Mouse (Mus musculus) spleen, postnatal 10 days (tissue): ENCODE data around the gene Zfp790.
"Not testable (repeated sequence)": the region's sequence is repeated elsewhere in the genome, so short reads cannot be mapped to it uniquely, and the experiment has no call there.

Source experiments
- DNase-seq, 2 experiments: peaks; one replicate each; pipeline ENCODE4 v3.0.0; 2021 to 2022; ENCODE audit warnings: low spot score in 2 of 2

Zfp790 gene

GRCm38 (mm10) chr7:29842105-29842504 lies 26.2 kb downstream of the Zfp790 start:
- DNase-seq, result no peak

- DNase-seq, result no peak
Measured at GRCm38 (mm10) chr7:29844616-29845015, 28.7 kb downstream of the Zfp790 start.

GRCm38 (mm10) chr7:29852831-29853218 lies 36.9 kb downstream of the Zfp790 start:
- DNase-seq, result no peak

GRCm38 (mm10) chr7:29853219-29853842 lies 37.4 kb downstream of the Zfp790 start, which contains the start of gene Zfp940:
Gene Zfp940 (minus strand): TSS chr7:29853669.
- peak; percentile 62 to 85 for DNase-seq

GRCm38 (mm10) chr7:29859532-29860517 lies 43.9 kb downstream of the Zfp790 start, which contains the start of gene Zfp420:
Gene Zfp420 (plus strand): TSS chr7:29859979.
- peak; percentile 28 to 78 for DNase-seq

- no peak for DNase-seq
Measured at GRCm38 (mm10) chr7:29861660-29862059, 45.7 kb downstream of the Zfp790 start.

- no peak for DNase-seq
Measured at GRCm38 (mm10) chr7:29874256-29874655, 58.3 kb downstream of the Zfp790 start.

- not testable (repeated sequence) for DNase-seq
Measured at GRCm38 (mm10) chr7:29877561-29877960, 61.6 kb downstream of the Zfp790 start.

- no peak for DNase-seq
Measured at GRCm38 (mm10) chr7:29880056-29880455, 64.1 kb downstream of the Zfp790 start.
